Mouse (Mus musculus) heart, adult 18-20 months (tissue): ENCODE results near the gene Gpr152. TPM values are rescaled to one million over a fixed set of nuclear protein-coding genes. Genes with fewer than 3 reads are reported as not detected.
"Not testable (repeated sequence)": the region's sequence is repeated elsewhere in the genome, so short reads cannot be mapped to it uniquely, and the experiment has no call there.

Experiments used
- DNase-seq, 2 experiments: peaks; one replicate each; pipeline ENCODE4 v3.0.0; 2021 to 2022; ENCODE audit warnings: mixed read lengths in 1 of 2
- total RNA-seq, 2 experiments: library from RNA; stranded (reverse); gene quantifications; 2 replicates each; pipeline ENCODE4 v1.2.3; 2021

Gene Gpr152
- total RNA-seq, 2 experiments from 2014 or later, result 0.08 TPM; not detected in 1

GRCm38 (mm10) chr19:4131075-4131474 lies 8.5 kb upstream of the Gpr152 start:
- DNase-seq, result no peak

GRCm38 (mm10) chr19:4131768-4132167 lies 7.8 kb upstream of the Gpr152 start:
- no peak for DNase-seq

DNA sequence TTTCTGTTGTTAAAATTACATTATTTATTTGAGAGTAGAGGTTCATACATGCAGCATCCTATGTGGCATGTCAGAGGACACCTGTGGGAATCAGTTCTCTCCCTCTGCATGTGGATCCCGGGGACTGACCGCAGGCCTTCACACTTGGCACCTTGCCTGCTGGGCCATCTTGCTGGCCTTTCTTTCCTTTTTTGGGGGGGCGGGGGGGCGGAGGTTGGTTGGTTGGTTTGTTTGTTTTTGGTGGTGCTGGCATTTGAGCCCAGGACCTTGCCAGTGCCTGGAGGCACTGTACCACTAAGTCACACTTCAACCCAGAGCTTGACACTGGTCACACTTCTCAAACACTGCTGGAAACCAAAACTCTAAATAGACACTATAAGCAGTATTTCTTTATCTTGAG lies 5.2 kb upstream of the Gpr152 start:
- no peak for DNase-seq

GRCm38 (mm10) chr19:4135229-4135962 lies 4.2 kb upstream of the Gpr152 start:
- DNase-seq, result not testable (repeated sequence)

GRCm38 (mm10) chr19:4135963-4136345 lies 3.6 kb upstream of the Gpr152 start:
- not testable (repeated sequence) for DNase-seq

- DNase-seq, result no peak
These were observed 3.1 kb upstream of the Gpr152 start for GRCm38 (mm10) chr19:4136463-4136862.

DNA sequence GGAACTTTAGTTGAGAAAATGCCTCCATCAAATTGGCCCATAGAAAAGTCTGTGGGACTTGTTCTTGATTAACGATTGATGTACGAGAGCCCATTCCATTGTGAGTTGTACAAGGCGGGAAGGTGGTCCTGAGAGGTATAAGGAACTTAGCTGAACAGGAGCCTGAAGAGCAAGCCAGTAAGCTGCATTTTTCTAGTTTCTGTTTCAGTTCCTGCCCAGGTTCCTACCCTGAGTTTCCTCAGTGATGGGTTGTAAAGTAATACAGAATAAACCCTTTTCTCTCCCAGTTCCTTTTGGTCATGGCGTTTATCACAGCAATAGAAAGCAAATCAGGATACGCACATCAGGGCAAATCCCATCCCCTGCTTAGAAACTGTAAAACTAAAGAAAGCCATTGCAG lies 1.7 kb upstream of the Gpr152 start:
- DNase-seq, result no peak

DNA sequence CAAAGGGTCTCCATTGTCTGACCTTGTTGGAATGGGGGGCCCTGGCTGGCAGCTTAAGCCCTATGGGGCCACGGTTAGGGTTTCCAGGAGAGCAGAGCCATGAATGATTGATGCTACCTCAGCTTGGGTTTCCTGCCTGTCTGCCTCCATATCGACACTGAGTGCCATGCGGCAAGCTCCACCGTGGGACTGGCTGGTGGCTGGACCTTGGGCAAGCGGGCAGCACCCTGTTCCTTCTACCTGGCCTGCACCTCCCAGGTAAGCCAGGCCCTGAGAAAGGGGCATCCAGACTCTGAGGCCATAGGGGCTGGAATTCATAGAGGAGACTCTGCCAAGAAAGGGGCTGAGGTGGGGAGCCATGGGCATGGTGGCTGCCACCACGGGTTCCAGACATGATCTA lies 560 bp downstream of the Gpr152 start:
- no peak for DNase-seq

GRCm38 (mm10) chr19:4142416-4143173 lies 3.0 kb downstream of the Gpr152 start:
- DNase-seq, result no peak

DNA sequence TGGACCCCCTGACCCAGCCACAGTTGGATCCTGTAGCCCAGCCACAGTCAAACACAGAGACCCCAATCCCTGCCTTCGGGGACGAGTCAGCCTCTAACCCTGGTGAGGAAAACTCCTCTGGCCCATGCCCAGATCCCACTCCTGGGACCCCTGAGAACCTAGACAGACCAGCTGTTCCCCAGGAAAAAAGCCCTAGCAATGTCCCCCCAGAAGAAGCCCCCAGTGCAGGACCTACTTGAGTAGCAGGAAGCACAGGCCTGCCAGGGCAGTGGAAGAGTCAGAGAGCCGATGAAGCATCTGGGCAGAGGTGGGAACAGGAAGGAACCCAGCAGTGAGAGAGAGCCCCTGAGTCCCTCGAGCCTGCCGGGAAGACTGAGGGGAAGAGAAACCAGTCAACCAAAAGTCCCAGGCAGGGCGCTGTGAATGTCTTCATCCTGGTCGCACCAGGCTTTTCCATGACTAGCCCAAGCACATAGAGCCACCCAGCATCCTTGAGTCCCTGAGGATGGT lies 4.2 kb downstream of the Gpr152 start, which contains the start of gene Cabp4:
TSS of gene Cabp4 (minus strand) at position 275 of the 510 bp plus-strand sequence.
- no peak for DNase-seq

DNA sequence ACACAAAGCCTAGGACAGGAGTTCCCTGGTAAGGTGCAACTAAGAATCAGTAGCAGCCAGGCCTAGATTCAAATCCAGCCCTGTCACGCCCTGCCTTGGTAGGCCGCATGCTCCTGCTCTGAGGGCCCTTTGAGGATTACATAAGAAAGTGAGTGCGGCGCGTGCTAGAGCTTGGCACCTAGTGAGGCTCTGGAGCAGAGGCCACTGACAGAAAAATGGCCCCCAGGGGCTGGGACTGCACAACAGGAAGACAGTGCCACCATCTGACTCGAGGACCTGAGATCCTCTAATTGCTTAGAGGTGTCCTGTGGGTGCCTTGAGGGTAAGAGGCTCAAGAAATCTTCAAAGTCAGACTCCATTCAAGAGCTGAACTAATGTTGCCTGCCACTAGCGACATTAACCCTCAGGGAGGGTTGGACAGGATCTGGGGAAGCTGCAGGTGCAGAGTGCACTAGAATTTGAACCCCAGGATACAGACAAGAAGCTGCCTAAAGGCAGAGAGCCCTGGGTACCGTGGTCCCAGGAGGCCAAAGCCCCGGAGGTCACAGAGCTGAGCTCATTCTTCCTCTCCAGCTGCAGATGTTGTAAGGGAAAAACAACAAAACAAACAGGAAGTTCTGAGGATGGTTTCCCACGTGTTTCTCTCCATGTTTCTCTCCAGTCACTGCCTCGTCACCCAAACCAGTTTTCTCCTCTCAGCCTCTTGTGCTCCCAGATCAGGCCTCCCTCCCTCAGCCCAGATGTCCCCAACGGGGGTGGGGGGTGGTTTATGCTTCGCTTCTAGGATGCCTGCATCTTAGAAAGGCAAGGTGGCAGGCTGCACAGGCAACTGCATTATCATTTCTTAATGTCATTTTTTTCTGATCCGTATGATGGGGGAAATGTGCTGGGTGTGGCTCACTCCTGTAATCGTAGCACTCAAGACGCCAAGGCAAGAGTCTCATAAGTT lies 5.2 kb downstream of the Gpr152 start:
- peak; percentile 49 to 74 for DNase-seq

GRCm38 (mm10) chr19:4145936-4146335 lies 6.3 kb downstream of the Gpr152 start:
- no peak for DNase-seq

DNA sequence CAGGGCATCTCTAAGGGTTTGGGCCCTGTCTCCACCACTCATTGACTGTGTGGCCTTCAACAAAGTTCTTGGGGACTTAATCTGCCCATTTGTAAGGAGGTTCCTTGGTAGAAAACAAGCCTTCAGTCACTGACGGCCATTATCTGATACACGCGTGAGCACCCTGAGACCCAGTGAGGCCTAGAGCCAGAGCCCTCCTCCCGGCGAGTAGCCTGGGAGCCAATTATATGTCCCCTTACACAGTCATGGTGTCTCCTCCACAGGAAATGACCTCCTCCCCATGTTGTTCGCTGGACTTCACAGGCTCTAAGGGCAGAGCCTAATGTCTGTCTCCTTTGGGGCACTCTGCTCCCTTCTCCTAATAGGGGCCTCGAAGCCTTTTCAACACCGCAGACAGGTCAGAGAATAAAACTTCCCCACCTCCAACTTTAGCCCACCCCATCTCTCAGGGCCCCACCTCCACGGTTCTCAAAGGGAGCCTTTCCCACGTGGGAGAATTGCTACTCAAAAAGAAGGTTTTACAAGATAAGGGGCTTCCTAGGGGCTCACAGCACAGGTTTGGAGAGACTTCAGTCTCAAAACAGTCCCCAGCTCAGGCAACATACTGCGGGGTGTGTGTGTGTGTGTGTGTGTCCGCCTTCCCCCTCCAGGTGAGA lies 6.9 kb downstream of the Gpr152 start:
- DNase-seq, result no peak

DNA sequence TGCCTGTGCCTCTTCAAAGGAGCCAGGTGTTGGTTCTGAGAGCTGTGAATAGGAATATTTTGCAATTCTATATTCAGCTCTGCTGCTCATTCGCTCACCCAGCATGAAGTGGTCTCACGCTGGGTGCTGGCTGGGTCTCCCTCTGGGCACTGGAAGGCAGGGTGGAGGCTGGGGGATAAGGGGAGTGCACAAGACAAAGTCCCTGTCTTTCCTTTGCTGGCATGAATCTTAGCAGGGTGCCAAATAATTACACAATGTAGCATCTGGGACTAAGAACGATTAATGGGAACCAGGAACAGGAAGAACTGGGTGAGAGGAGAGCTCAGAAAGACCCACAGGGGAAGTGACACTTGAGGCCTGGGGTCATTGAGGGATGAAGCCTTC lies 7.4 kb downstream of the Gpr152 start:
- peak in 1 of 2 experiments; percentile 57 for DNase-seq

DNA sequence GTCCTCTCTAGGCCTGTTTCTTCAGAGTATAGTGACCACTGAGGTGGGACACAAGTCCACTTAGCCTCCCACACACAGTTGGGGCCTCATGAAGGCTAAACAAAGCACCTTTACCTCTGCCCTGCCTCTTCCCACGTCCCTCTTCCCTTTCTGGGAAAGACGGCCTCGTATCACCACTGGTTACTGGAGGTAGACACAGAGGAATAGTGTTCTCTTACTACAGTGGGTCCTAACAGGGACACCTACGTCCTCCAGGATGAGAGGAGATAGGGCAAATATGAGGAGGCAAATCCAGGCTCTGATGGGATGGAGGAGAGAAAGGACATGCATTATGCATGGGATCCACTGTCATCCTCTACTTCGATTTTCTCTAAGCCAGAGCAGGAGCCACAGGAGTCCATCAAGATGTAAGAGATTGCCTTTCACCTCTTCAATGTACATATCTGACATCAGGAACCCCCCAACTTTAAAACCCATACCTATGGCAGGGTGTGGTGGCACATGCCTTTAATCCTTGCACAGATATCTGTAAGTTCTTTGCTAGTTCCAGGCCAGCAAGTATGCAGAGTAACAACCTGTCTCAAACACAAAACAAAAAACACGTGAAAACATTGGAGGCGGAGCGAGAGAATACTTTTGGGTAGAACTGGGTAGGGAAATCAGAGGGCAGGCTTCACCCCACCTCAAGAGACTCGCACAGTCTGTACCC lies 8.3 kb downstream of the Gpr152 start:
- peak in 1 of 2 experiments; percentile 38 for DNase-seq

DNA sequence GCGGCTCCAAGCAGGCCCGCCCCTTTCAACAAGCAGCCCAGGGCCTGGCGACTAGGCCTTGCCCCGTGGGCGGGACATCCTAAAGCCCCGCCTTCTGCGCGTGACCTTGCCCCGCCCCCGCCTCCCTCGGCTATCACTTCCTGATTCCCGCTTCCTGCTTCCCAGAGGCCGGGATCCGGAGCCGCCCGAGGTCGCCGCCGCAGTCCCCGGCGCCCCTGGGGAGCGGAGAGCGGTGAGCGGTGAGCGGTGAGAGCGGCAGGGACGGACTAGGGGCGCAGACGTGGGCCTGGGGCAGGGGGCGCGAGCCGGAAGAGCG lies 8.9 kb downstream of the Gpr152 start, which contains the start of gene Coro1b:
TSS of gene Coro1b (plus strand) at position 129 of the 316 bp plus-strand sequence.
- peak; percentile 98 to 99 for DNase-seq

DNA sequence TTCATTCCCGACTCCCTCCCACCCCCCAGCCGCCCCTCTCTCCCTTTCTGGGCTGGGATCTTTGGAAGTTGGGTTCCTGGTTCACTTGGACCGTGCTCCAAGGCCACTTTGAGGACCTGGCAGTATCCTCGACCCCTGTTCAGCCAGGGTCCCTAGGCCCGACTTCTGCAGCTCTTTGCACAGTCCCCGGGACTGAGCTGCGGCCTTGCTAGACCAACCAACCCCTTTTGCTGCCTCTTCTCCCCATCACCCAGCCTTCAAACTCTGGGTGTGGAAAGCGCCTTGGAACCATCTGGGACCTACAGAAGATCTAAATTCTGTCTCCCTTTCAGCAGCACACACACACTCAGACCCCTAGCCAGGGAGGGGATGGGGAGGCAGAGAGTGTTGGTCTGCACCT lies 9.2 kb downstream of the Gpr152 start:
- peak in 1 of 2 experiments; percentile 40 for DNase-seq

DNA sequence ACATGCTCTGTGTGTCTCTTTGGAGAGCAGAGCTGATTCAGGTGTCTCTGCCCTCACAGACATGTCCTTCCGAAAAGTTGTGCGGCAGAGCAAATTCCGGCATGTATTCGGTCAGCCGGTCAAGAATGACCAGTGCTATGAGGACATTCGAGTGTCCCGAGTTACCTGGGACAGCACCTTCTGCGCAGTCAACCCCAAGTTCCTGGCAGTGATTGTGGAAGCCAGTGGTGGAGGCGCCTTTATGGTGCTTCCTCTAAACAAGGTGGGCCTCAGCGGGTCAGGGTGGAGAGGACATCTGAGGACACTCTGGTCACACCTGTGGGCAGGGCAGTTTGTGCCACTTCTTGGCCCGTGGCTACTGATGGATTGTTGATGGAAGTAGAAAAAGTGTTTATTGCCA lies 9.7 kb downstream of the Gpr152 start:
- DNase-seq, result no peak

GRCm38 (mm10) chr19:4149764-4150461 lies 10.3 kb downstream of the Gpr152 start:
- no peak for DNase-seq
